Mouse (Mus musculus) left cerebral cortex, adult 11 months (tissue): ENCODE data around the gene Arpc1b.

Experiments
- DNase-seq: peaks from one replicate; pipeline ENCODE4 v3.0.0; 2022; ENCODE audit warnings: low spot score

The Arpc1b gene

DNA sequence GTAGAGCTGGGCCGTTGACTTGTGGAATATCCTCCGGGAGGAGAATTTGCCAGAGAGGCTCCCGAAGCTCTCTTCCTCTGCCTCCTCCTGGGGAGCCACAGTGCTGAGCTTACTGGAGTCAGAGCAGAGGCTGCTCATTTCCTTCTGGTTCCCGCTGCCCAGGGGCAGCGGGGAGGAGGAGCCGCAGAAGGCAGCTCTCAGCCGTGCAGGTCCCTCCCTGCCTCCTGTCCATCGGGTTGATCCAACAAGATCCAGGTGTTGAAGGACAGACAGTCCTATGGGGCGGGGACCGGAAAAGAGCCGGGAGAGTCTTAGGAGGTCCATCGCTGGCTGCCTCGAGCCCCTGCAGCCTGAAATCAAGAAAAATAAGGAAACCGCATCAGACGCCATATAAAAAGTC lies 51.2 kb downstream of the Arpc1b start:
- no peak for DNase-seq

DNA sequence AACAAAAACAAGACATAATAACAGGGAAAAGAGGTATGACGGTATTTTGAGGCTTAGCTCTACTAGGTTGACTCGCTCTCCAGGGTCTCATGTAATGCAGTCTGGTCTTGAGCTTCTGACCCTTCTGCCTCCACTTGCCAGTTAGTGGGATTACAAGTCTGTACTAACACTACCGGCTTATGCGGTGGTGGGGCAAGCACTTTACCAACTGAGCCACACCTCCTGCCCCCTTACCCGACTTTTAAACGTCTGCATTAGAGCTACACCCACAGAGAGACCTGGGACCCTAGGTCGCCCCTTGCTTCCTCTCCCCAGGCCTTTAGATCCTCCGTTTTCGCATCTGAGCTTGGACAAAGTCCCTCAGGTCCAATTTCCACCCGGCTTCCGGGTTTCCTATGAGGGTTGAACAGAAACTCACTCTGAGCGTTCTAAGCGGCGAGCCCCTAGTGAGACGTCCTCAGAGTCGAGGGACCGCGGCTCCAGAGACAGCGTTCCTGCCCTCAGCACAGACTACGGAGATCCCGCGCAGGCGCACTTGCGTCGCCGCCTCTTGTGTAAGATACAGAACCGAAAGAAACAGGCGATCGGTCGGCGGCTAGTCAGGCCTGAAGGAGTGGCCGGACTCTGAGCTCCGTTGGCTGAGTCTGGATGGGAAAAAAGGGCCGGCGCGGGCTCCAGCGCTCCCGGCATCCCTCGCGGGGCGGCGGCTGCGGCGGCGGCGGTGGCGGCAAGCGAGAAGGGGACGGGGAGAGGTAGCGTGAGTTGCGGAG lies 52.7 kb downstream of the Arpc1b start, which contains the start of the genes Ptcd1 and Cpsf4:
Gene Ptcd1, minus strand, starts transcription at position 573 of the 770 bp plus-strand sequence.
Gene Cpsf4, plus strand, starts transcription at position 678 of the 770 bp plus-strand sequence.
- peak; percentile 97 for DNase-seq

DNA sequence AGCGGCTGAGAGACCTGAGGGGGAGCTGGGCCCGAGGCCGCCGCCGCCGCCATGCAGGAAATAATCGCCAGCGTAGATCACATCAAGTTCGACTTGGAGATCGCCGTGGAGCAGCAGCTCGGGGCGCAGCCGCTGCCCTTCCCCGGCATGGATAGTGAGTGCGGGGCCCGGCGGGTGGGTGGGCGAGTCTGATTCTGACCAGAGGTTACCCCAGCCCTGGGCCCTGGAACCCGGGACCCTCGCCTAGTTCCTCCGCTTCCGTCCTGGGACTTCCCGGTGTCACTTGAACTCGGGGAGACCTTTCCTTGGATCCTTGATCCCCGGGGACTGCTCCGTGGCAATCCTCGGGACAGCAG lies 53.3 kb downstream of the Arpc1b start:
- DNase-seq = no peak

DNA sequence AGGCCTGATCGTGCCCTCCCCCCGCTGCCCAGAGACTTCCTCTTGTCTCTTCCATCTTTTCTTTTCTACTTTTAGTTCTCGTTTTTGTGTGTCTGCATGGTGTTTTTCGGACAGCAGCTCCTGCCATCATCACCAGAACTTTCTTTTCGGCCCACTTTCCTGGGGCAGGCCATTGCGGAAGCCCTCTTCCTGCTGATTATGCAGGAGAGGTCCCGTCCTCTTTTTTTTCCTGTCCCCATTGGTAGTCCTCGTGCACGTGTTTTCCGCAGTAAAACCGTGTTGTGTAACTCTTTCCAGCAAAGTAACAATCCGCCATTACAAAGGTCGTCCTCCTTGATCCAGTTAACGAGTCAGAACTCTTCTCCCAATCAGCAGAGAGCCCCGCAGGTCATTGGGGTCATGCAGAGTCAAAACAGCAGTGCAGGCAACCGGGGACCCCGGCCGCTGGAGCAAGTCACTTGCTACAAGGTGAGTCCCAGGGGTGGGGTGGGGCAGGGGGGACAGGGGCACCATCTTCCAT lies 64.5 kb downstream of the Arpc1b start:
- no peak for DNase-seq
